Mouse (Mus musculus) midbrain, embryonic 12.5 days (tissue): ENCODE measurements around the gene Foxf1. TPM values are rescaled to one million over a fixed set of nuclear protein-coding genes. Genes with fewer than 3 reads are reported as not detected.

Experiments
- ATAC-seq: fragments of 200-750 bp; cut with Nextera tagmentation; 2 replicates; pipeline ENCODE4 v1.8.0; 2017; ENCODE audit warnings: low read depth, moderate TSS enrichment, moderate library complexity; ENCODE audit not compliant: low FRiP score
- H3K27ac ChIP-seq: fragments of 300-500 bp; sonication (generic); replicated peaks from 2 replicates; pipeline ENCODE4 v1.5.1; 2016; ENCODE audit warnings: mild to moderate bottlenecking
- H3K27me3 ChIP-seq: fragments of 300-500 bp; sonication (generic); 2 replicates; pipeline ENCODE4 v1.6.1; 2016; ENCODE audit warnings: mild to moderate bottlenecking
- H3K36me3 ChIP-seq: fragments of 300-500 bp; sonication (generic); 2 replicates; pipeline ENCODE4 v1.6.1; 2016
- H3K4me1 ChIP-seq: fragments of 300-500 bp; sonication (generic); 2 replicates; pipeline ENCODE4 v1.6.1; 2016
- H3K4me2 ChIP-seq: fragments of 300-500 bp; sonication (generic); replicated peaks from 2 replicates; pipeline ENCODE4 v1.6.1; 2016; ENCODE audit warnings: mild to moderate bottlenecking, moderate library complexity
- H3K4me3 ChIP-seq: fragments of 300-500 bp; sonication (generic); 2 replicates; pipeline ENCODE4 v1.5.1; 2016; ENCODE audit warnings: mild to moderate bottlenecking
- H3K9ac ChIP-seq: fragments of 300-500 bp; sonication (generic); replicated peaks from 2 replicates; pipeline ENCODE4 v1.6.1; 2016; ENCODE audit warnings: mild to moderate bottlenecking, moderate library complexity
- H3K9me3 ChIP-seq: fragments of 300-500 bp; sonication (generic); 2 replicates; pipeline ENCODE4 v1.6.1; 2016; ENCODE audit warnings: mild to moderate bottlenecking
- WGBS: fragments of 180-500 bp; shearing (Covaris S2); methylation state at CpG from one replicate; pipeline ENCODE4 v1.1.7; 2016; 5-methylcytosine and 5-hydroxymethylcytosine counted together
- polyA plus RNA-seq: library from polyadenylated mRNA; unstranded; fragments of >200 nt; fragmentation: Nextera tagmentation; extraction: Ambion mirVana; gene quantifications from 2 replicates; pipeline ENCODE4 v1.2.1, GENCODE M21; 2016

Gene Foxf1
- polyA plus RNA-seq, 1 experiment from 2014 or later, result 0.33 TPM

DNA sequence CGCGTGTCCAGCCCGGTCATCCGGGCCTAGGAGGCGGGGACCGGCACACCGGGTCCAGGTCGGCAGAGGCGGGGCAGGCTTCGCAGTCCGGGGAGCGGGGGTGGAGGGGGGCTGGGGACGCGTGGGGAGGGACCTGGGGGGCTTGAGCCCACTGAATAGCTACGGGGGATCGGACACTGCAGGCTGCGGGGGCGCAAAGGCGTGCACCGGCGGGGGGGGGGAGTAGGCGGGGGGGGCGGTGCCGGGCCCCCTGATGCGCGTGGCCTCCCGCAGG is 313 bp upstream of the Foxf1 start:
- H3K4me2 ChIP-seq, result peak overlapping the region; percentile 69
- no peak overlapping the region for H3K27ac ChIP-seq
- H3K27me3 ChIP-seq, result peaks cover 99% of the 10 kb centered on the region
- H3K36me3 ChIP-seq, result no peaks in the 10 kb centered on the region
- peak overlapping the region; percentile 46 for H3K4me3 ChIP-seq
- no peak for ATAC-seq
- H3K9ac ChIP-seq, result no peak overlapping the region; the same call in 1 of the 2 replicates
- H3K4me1 ChIP-seq, result peaks cover 28% of the 10 kb centered on the region
- WGBS, result 0% methylated on average over 9 of the region's 27 CpGs
- no peaks in the 10 kb centered on the region for H3K9me3 ChIP-seq

- Histone ChIP-seq H3K4me1 (peaks cover 28% of the 10 kb centered on the region), H3K27me3 (peaks cover 99% of the 10 kb centered on the region), H3K4me3 (peak overlapping the region; percentile 46), H3K36me3 (no peaks in the 10 kb centered on the region), H3K9me3 (no peaks in the 10 kb centered on the region), H3K9ac (no peak overlapping the region), H3K4me2 (peak overlapping the region; percentile 69), H3K27ac (no peak overlapping the region)
- 2% methylated on average over 27 of the region's 30 CpGs for WGBS
- ATAC-seq, result no peak
Observed at GRCm38 (mm10) chr8:121085011-121085410, 825 bp downstream of the Foxf1 start.

- H3K27ac ChIP-seq, result no peak overlapping the region
- H3K4me2 ChIP-seq, result no peak overlapping the region
- 20% methylated on average over 3 of the region's 3 CpGs for WGBS
- peaks cover 99% of the 10 kb centered on the region for H3K27me3 ChIP-seq
- H3K9ac ChIP-seq, result no peak overlapping the region
- no peaks in the 10 kb centered on the region for H3K9me3 ChIP-seq
- H3K4me1 ChIP-seq, result peaks cover 28% of the 10 kb centered on the region
- no peak overlapping the region for H3K4me3 ChIP-seq
- no peak for ATAC-seq
- no peaks in the 10 kb centered on the region for H3K36me3 ChIP-seq
Observed at GRCm38 (mm10) chr8:121085561-121085960, 1.4 kb downstream of the Foxf1 start.

DNA sequence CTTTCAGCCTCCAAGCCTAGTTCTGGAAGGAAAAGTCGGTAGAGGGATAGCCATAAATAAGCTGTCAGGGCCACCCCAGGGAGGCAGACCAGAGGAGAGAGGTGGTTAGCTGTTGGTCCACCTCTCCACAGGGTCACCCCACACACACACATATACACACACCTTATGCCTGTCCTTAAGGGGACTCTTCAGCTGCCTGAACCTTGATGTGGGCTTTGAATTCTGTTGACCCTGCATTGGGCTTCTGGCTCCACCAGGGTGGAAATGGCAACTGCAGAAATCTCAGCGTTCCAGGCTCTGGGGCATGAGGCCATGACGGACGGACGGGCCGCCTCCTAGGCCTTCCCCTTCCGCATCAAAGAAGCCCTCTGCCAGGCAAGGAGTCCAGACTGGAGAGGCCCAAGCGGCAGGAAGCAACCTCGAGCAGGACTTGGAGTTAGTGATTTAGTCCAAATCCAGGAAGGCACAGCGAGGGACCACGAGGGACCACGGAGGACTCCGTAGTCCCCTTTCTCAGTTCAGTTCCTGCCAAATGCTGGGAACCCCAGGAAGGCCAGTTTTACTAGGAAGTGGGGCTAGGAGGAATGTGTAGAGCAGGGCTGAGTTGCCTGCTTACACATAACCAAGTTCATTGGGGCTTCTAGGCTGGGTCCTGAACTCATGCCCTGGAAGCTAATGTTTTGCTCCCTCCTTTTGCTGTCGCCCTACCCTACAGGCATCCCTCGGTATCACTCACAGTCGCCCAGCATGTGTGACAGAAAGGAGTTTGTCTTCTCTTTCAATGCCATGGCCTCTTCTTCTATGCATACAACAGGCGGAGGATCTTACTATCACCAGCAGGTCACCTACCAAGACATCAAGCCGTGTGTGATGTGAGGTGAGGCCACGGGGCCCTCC is 2.1 kb downstream of the Foxf1 start:
- no peak for ATAC-seq
- Histone ChIP-seq H3K4me3 (no peak overlapping the region), H3K9me3 (no peaks in the 10 kb centered on the region), H3K9ac (no peak overlapping the region), H3K4me2 (no peak overlapping the region), H3K27ac (no peak overlapping the region), H3K4me1 (peaks cover 28% of the 10 kb centered on the region), H3K27me3 (peaks cover 99% of the 10 kb centered on the region), H3K36me3 (no peaks in the 10 kb centered on the region)
- WGBS, result 4% methylated on average over 19 of the region's 19 CpGs

- no peaks in the 10 kb centered on the region for H3K36me3 ChIP-seq
- WGBS, result 3% methylated on average over 8 of the region's 8 CpGs
- peaks cover 18% of the 10 kb centered on the region for H3K4me1 ChIP-seq
- H3K9ac ChIP-seq, result no peak overlapping the region
- no peak overlapping the region for H3K27ac ChIP-seq
- no peak overlapping the region for H3K4me2 ChIP-seq
- H3K27me3 ChIP-seq, result peaks cover 98% of the 10 kb centered on the region
- ATAC-seq, result no peak
- no peak overlapping the region for H3K4me3 ChIP-seq
- no peaks in the 10 kb centered on the region for H3K9me3 ChIP-seq
Observed at GRCm38 (mm10) chr8:121088281-121088680, 4.1 kb downstream of the Foxf1 start.

DNA sequence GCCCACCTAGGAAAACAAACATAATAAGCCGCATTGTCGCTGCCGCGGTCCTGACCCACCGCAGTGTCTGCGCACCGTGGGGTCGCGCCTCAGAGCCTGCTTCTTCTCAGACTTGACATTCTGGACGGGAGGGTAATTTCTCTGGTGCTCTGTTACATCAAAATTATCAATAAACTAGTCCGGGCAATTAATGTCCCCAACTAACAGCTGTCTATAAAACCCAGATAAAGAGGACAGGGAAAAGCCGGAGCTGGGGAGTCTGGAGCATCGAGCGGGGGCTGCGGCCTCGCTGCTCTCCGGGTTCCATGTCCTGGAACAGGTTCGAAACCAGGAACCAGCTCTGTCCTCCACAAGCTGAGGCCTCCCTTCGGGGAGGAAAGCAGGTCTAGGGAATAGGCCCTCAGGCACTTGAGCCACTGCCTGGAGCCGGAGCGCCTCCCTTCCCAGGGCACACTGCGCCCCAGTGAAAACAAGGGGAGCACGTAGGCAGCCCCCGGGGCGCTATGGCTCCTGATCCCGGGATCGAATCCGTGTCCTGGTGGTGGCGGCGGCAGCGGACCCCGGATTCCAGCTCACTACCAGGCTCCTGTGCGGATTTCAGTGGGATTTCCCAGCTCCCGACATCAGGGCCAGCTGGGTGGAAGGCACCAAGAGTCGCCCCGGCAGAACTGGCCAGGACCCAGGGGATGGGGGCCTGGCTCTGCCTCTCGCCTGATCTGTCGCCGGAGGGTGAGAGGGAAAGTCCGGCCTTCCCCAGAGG is 4.9 kb downstream of the Foxf1 start:
- WGBS, result 2% methylated on average over 40 of the region's 40 CpGs
- Histone ChIP-seq H3K27ac (no peak overlapping the region), H3K27me3 (peaks cover 98% of the 10 kb centered on the region), H3K4me2 (no peak overlapping the region), H3K36me3 (no peaks in the 10 kb centered on the region), H3K4me3 (no peak overlapping the region), H3K9ac (no peak overlapping the region), H3K4me1 (peaks cover 10% of the 10 kb centered on the region), H3K9me3 (no peaks in the 10 kb centered on the region)
- no peak for ATAC-seq

GRCm38 (mm10) chr8:121089631-121090380 is 5.6 kb downstream of the Foxf1 start:
- Histone ChIP-seq H3K4me3 (no peak overlapping the region), H3K27ac (no peak overlapping the region), H3K27me3 (peaks cover 96% of the 10 kb centered on the region), H3K9ac (no peak overlapping the region), H3K36me3 (no peaks in the 10 kb centered on the region), H3K9me3 (no peaks in the 10 kb centered on the region), H3K4me2 (no peak overlapping the region), H3K4me1 (peaks cover 3% of the 10 kb centered on the region)
- ATAC-seq, result no peak
- 1% methylated on average over 32 of the region's 32 CpGs for WGBS

DNA sequence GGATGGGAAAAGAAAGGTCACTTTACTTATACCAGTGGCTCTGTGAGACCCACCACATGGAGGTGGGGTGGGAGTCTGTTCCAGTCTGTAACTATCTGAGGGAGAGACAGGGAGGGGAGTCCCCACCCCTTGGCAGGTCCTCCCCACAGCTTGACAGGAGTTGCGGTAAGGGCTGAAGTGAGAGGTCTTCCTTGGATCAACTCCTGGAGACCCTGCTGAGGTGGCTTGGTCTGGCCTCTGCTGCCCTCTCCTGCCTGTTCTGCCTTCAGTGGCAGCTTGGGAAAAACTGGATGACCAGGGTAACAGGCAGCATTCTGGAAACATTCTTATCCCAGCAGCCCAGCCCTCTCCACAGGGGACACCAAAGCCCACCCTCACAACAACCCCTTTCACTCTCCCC is 6.5 kb downstream of the Foxf1 start:
- no peaks in the 10 kb centered on the region for H3K4me1 ChIP-seq
- H3K4me3 ChIP-seq, result no peak overlapping the region
- peaks cover 87% of the 10 kb centered on the region for H3K27me3 ChIP-seq
- no peak for ATAC-seq
- 0% methylated on average over 1 of the region's 1 CpGs for WGBS
- no peak overlapping the region for H3K4me2 ChIP-seq
- H3K36me3 ChIP-seq, result no peaks in the 10 kb centered on the region
- no peak overlapping the region for H3K27ac ChIP-seq
- no peaks in the 10 kb centered on the region for H3K9me3 ChIP-seq
- H3K9ac ChIP-seq, result no peak overlapping the region

DNA sequence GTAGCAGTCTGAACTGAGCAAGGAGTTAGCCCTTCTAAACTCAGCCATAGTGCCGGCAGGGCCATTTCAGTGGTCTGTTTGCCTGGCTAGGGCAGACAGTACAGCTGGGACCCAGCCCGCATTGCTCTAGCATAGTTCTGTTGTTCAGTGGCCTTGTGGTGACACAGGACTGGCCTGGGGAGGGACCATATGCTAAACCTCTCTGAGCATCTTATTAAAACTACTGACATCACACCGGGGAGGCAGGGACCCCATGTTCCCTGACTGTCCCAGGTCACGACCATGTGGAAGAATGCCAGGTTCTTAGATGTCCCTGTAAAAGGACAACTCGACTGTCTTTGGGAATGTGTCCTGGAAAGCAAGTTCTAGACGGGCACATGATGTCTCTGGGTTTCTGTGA is 8.0 kb downstream of the Foxf1 start:
- no peak for ATAC-seq
- peaks cover 73% of the 10 kb centered on the region for H3K27me3 ChIP-seq
- no peak overlapping the region for H3K4me3 ChIP-seq
- H3K27ac ChIP-seq, result no peak overlapping the region
- no peak overlapping the region for H3K4me2 ChIP-seq
- peaks cover 10% of the 10 kb centered on the region for H3K36me3 ChIP-seq
- H3K4me1 ChIP-seq, result no peaks in the 10 kb centered on the region
- H3K9ac ChIP-seq, result no peak overlapping the region
- H3K9me3 ChIP-seq, result no peaks in the 10 kb centered on the region
- WGBS, result 34% methylated on average over 6 of the region's 6 CpGs

DNA sequence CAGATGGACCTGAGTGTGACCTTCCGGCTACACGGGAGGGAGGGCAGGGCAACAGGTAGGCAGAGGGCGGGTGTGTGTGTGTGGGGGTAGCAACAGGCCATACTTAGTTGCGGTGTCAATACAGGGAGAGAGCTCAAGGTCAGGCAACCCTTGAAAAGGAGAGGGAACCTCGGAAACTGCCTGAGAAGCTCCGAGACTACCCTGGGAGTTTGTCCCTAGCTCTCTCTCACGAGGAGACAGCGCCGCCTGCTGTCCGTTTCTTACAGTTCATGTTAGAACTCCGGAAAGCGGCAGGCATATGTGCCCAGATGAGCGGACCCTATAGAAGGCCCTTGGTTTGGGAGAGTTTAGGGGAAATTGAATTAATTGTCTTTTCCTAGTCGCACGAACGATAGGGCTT is 8.4 kb downstream of the Foxf1 start:
- H3K9ac ChIP-seq, result no peak overlapping the region
- peaks cover 68% of the 10 kb centered on the region for H3K27me3 ChIP-seq
- 4% methylated on average over 16 of the region's 16 CpGs for WGBS
- H3K4me2 ChIP-seq, result no peak overlapping the region
- no peak overlapping the region for H3K27ac ChIP-seq
- H3K36me3 ChIP-seq, result peaks cover 15% of the 10 kb centered on the region
- H3K9me3 ChIP-seq, result no peaks in the 10 kb centered on the region
- ATAC-seq, result peak; percentile 71
- no peaks in the 10 kb centered on the region for H3K4me1 ChIP-seq
- no peak overlapping the region for H3K4me3 ChIP-seq

GRCm38 (mm10) chr8:121093496-121093895 is 9.3 kb downstream of the Foxf1 start:
- Histone ChIP-seq H3K27me3 (peaks cover 60% of the 10 kb centered on the region), H3K4me3 (no peak overlapping the region), H3K4me2 (no peak overlapping the region), H3K36me3 (peaks cover 24% of the 10 kb centered on the region), H3K4me1 (no peaks in the 10 kb centered on the region), H3K9me3 (no peaks in the 10 kb centered on the region), H3K27ac (no peak overlapping the region), H3K9ac (no peak overlapping the region)
- ATAC-seq, result no peak
- 70% methylated on average over 6 of the region's 6 CpGs for WGBS
